Mouse (Mus musculus) heart, embryonic 14.5 days (tissue): ENCODE results near the gene Ly6g5b. TPM values are rescaled to one million over a fixed set of nuclear protein-coding genes. Genes with fewer than 3 reads are reported as not detected.

Experiments
- ATAC-seq: fragments of 200-750 bp; cut with Nextera tagmentation; 2 replicates; pipeline ENCODE4 v1.8.0; 2017; ENCODE audit warnings: low read depth, moderate TSS enrichment; ENCODE audit not compliant: insufficient number of reproducible peaks, insufficient read depth, low FRiP score
- H3K27ac ChIP-seq, 2 experiments: fragments of 200-500 bp in 1 of 2; fragments of 300-500 bp in 1 of 2; sonication (generic) in 1 of 2; replicated peaks in 1 of 2; 2 replicates each; pipeline ENCODE4 v1.5.1; 2012 to 2014; ENCODE audit warnings: low read depth in 2 of 2, low read length in 2 of 2, control low read depth in 1 of 2, mild to moderate bottlenecking in 1 of 2, mixed read lengths in 1 of 2; ENCODE audit not compliant: control insufficient read depth in 1 of 2, insufficient read depth in 1 of 2
- H3K27me3 ChIP-seq: fragments of 300-500 bp; sonication (generic); 2 replicates; pipeline ENCODE4 v1.6.1; 2014; ENCODE audit warnings: mild to moderate bottlenecking, low read length, control low read depth; ENCODE audit not compliant: control insufficient read depth, insufficient read depth
- H3K36me3 ChIP-seq: fragments of 300-500 bp; sonication (generic); 2 replicates; pipeline ENCODE4 v1.6.1; 2014; ENCODE audit warnings: mild to moderate bottlenecking, control low read depth, low read length, mixed read lengths; ENCODE audit not compliant: control insufficient read depth, insufficient read depth
- H3K4me1 ChIP-seq, 2 experiments: fragments of 200-500 bp in 1 of 2; fragments of 300-500 bp in 1 of 2; sonication (generic) in 1 of 2; 2 replicates each; pipeline ENCODE4 v1.6.1; 2012 to 2014; ENCODE audit warnings: low read length in 2 of 2, control low read depth in 1 of 2, mixed read lengths in 1 of 2; ENCODE audit not compliant: control insufficient read depth in 2 of 2, insufficient read depth in 2 of 2
- H3K4me2 ChIP-seq: fragments of 300-500 bp; sonication (generic); 2 replicates; pipeline ENCODE4 v1.6.1; 2014; ENCODE audit warnings: mild to moderate bottlenecking, low read length
- H3K4me3 ChIP-seq, 2 experiments: fragments of 200-500 bp in 1 of 2; fragments of 300-500 bp in 1 of 2; sonication (generic) in 1 of 2; 2 replicates each; pipeline ENCODE4 v1.5.1; 2012 to 2014; ENCODE audit warnings: low read length in 2 of 2, mild to moderate bottlenecking in 2 of 2, control low read depth in 1 of 2, low read depth in 1 of 2, moderate library complexity in 1 of 2; ENCODE audit not compliant: control insufficient read depth in 1 of 2, insufficient read depth in 1 of 2
- H3K9ac ChIP-seq: fragments of 300-500 bp; sonication (generic); 2 replicates; pipeline ENCODE4 v1.6.1; 2014; ENCODE audit warnings: mild to moderate bottlenecking, low read length
- H3K9me3 ChIP-seq: fragments of 300-500 bp; sonication (generic); 2 replicates; pipeline ENCODE4 v1.6.1; 2016; ENCODE audit warnings: low read length, control low read depth; ENCODE audit not compliant: control insufficient read depth
- WGBS: fragments of 180-500 bp; shearing (Covaris S2); extraction: QIAGEN DNeasy Blood & Tissue Kit; methylation state at CpG from one replicate; pipeline ENCODE4 v1.1.7; 2014; 5-methylcytosine and 5-hydroxymethylcytosine counted together
- polyA plus RNA-seq: library from polyadenylated mRNA; unstranded; fragments of >200 nt; fragmentation: Nextera tagmentation; extraction: Ambion mirVana; gene quantifications from 2 replicates; pipeline ENCODE4 v1.2.1, GENCODE M21; 2014

Ly6g5b gene
- polyA plus RNA-seq, 1 experiment from 2014 or later, result 0.28 TPM

DNA sequence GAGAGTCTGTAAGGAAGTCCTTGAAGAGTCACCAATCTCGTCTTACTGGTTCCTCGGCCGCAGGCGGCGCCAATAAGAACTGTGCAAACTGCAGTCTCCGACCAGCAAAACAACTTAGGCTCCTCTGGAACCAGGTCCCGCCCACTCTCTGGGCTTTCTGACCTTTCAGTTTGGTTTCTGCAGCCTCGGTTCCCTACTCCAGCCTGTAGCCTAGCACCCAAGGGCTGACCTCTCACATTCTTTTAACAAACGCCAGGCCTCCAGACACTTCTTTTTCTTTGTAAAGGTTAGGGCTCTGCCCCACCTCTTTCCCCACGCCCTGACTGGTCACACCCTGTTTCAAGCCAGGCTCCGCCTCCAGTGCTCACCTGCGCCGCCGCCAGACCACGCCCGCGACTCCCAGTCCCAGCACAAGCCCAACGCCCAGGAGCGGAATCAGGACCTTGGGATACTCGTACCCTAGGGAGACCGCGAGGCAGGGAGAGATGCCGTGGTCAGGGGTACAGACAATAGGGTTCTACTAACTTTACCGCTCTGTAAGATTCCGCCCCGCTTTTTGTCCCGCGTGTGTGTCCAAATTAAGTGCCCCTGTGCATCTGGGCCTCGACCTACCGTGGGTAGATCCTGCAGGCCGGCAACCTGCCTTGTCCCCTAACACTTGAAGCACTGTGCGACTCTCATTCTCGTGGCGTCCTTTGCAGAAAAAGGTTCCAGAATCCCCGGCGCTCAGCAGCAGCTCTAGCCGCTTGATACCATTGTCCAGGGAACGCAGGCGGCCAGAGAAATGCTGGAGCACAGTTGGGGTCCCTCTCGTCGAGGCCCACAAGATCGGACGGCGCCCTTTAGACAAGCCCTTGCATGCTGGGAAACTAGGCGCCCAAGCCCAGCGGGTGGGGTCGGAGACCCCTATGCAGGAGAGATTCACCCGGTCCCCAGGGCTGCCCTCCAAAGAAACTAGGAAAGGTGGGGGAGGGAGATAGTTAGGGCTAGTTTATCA is 50.0 kb downstream of the Ly6g5b start, which contains the start of gene Ly6g6c:
Gene Ly6g6c (plus strand): TSS at position 438 of the 997 bp plus-strand sequence.
- Histone ChIP-seq H3K4me1 (peaks cover 8 to 13% of the 10 kb centered on the region in 2 experiments), H3K27ac (no peak within 1 kb of the TSS), H3K4me2 (peak within 1 kb of the TSS; percentile 67), H3K9ac (peak within 1 kb of the TSS; percentile 52), H3K4me3 (peak within 1 kb of the TSS; percentile 19 to 34), H3K9me3 (no peaks in the 10 kb centered on the region), H3K36me3 (peaks cover 25% of the 10 kb centered on the region), H3K27me3 (peaks cover 33% of the 10 kb centered on the region)
- no peak for ATAC-seq
- WGBS, result 2% methylated on average over 48 of the region's 48 CpGs

DNA sequence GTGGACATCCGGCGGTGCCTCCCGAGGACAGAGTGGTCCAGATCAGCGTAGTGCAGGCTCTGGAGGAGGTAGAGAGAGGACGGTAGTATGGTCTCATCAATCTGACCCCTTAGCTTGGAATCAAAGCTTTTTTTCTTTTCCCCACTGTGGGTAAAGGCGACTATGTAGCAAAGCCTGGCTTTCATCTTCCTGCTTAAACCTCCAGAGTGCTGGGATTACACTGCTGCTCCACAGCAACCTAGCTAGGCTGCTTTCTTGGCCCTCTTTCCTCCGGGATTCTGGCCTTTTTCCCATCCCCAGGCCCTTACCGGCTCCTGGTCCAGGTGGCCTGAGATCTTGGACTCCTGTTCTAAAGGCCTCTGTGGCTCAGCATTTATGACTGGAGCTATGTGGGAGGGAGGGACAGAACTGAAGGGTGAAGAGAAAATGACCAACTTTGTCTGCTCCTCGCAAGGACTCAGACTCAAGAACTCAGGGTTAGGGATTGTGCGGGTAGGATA is 50.8 kb downstream of the Ly6g5b start:
- 27% methylated on average over 10 of the region's 10 CpGs for WGBS

More for the DNA sequence above, 50.8 kb downstream of the Ly6g5b start:
- Histone ChIP-seq H3K27me3 (peaks cover 33% of the 10 kb centered on the region), H3K27ac (no peak overlapping the region), H3K36me3 (peaks cover 25% of the 10 kb centered on the region), H3K4me3 (peak overlapping the region in 1 of 2 experiments; percentile 34; a peak in 2 of 4 replicates), H3K9ac (no peak overlapping the region), H3K9me3 (no peaks in the 10 kb centered on the region), H3K4me1 (peaks cover 10 to 16% of the 10 kb centered on the region in 2 experiments), H3K4me2 (peak overlapping the region; percentile 67)
- ATAC-seq, result no peak

Other genes starting within 250 kb of the Ly6g5b start
- gene Zbtb12, start 235.9 kb downstream of the Ly6g5b start, polyA plus RNA-seq, result 0.38 and 0.53 TPM in 2 replicates
- not detected in 2 replicates for gene Gm20547, start 233.4 kb downstream of the Ly6g5b start, polyA plus RNA-seq
- gene C2, start 217.2 kb downstream of the Ly6g5b start, polyA plus RNA-seq, result 1.0 and 1.2 TPM in 2 replicates
- gene Ehmt2, start 217.0 kb downstream of the Ly6g5b start, polyA plus RNA-seq, result 31.4 and 35.2 TPM in 2 replicates
- not detected in 2 replicates for gene Slc44a4, start 201.0 kb downstream of the Ly6g5b start, polyA plus RNA-seq
- 13.7 and 14.6 TPM in 2 replicates for gene Neu1, start 184.2 kb downstream of the Ly6g5b start, polyA plus RNA-seq
- gene Hspa1b, start 156.2 kb downstream of the Ly6g5b start, polyA plus RNA-seq, result 0.09 and 0.19 TPM in 2 replicates
- gene Gm20481, start 145.5 kb downstream of the Ly6g5b start, polyA plus RNA-seq, result 0.55 TPM in 1 of 2 replicates, not detected in the other
- gene Hspa1a, start 143.3 kb downstream of the Ly6g5b start, polyA plus RNA-seq, result 2.3 and 2.9 TPM in 2 replicates
- 2.2 and 2.7 TPM in 2 replicates for gene Hspa1l, start 142.7 kb downstream of the Ly6g5b start, polyA plus RNA-seq
- 132 and 136 TPM in 2 replicates for gene Lsm2, start 133.6 kb downstream of the Ly6g5b start, polyA plus RNA-seq
- gene Vars, start 114.4 kb downstream of the Ly6g5b start, polyA plus RNA-seq, result 41.7 and 42.9 TPM in 2 replicates
- 0.28 and 0.42 TPM in 2 replicates for gene Vwa7, start 98.8 kb downstream of the Ly6g5b start, polyA plus RNA-seq
- gene Sapcd1, start 87.4 kb downstream of the Ly6g5b start, polyA plus RNA-seq, result 1.5 and 2.2 TPM in 2 replicates
- 2.6 and 3.5 TPM in 2 replicates for gene Msh5, start 68.7 kb downstream of the Ly6g5b start, polyA plus RNA-seq
- 108 TPM in 2 replicates for gene Clic1, start 65.5 kb downstream of the Ly6g5b start, polyA plus RNA-seq
- 186 and 222 TPM in 2 replicates for gene Ddah2, start 56.4 kb downstream of the Ly6g5b start, polyA plus RNA-seq
- not detected in 2 replicates for gene Ly6g6c, start 50.0 kb downstream of the Ly6g5b start, polyA plus RNA-seq
- 0.54 and 0.73 TPM in 2 replicates for gene Mpig6b, start 49.2 kb downstream of the Ly6g5b start, polyA plus RNA-seq
- 0.32 TPM in 1 of 2 replicates, not detected in the other for gene Ly6g6e, start 38.5 kb downstream of the Ly6g5b start, polyA plus RNA-seq
- gene Ly6g6d, start 37.4 kb downstream of the Ly6g5b start, polyA plus RNA-seq, result 1.9 and 2.6 TPM in 2 replicates
- gene Ly6g6f, start 29.8 kb downstream of the Ly6g5b start, polyA plus RNA-seq, result not detected in 2 replicates
- gene Abhd16a, start 26.2 kb downstream of the Ly6g5b start, polyA plus RNA-seq, result 61.9 and 64.5 TPM in 2 replicates
- gene Ly6g5c, start 7.1 kb downstream of the Ly6g5b start, polyA plus RNA-seq, result 0.59 TPM in 1 of 2 replicates, not detected in the other
- 10.0 and 11.4 TPM in 2 replicates for gene Gpank1, start 6.0 kb upstream of the Ly6g5b start, polyA plus RNA-seq
- gene Csnk2b, start 6.6 kb upstream of the Ly6g5b start, polyA plus RNA-seq, result 219 and 234 TPM in 2 replicates
- 8.7 and 10.1 TPM in 2 replicates for gene D17H6S53E, start 10.9 kb upstream of the Ly6g5b start, polyA plus RNA-seq
- gene Apom, start 16.6 kb upstream of the Ly6g5b start, polyA plus RNA-seq, result 0.34 TPM in 1 of 2 replicates, not detected in the other
- gene Bag6, start 19.8 kb upstream of the Ly6g5b start, polyA plus RNA-seq, result 63.3 and 68.6 TPM in 2 replicates
- 81.9 and 138 TPM in 2 replicates for gene Prrc2a, start 49.5 kb upstream of the Ly6g5b start, polyA plus RNA-seq
- gene Aif1, start 60.6 kb upstream of the Ly6g5b start, polyA plus RNA-seq, result 7.4 and 9.4 TPM in 2 replicates
- gene Lst1, start 73.0 kb upstream of the Ly6g5b start, polyA plus RNA-seq, result 9.5 and 11.2 TPM in 2 replicates
- gene Ltb, start 79.0 kb upstream of the Ly6g5b start, polyA plus RNA-seq, result 0.40 and 0.61 TPM in 2 replicates
- not detected in 2 replicates for gene Tnf, start 86.6 kb upstream of the Ly6g5b start, polyA plus RNA-seq
- not detected in 2 replicates for gene Lta, start 89.9 kb upstream of the Ly6g5b start, polyA plus RNA-seq
- gene Gm16181, start 105.4 kb upstream of the Ly6g5b start, polyA plus RNA-seq, result 0.69 TPM in 1 of 2 replicates, not detected in the other
- gene Atp6v1g2, start 118.2 kb upstream of the Ly6g5b start, polyA plus RNA-seq, result 10.7 and 14.3 TPM in 2 replicates
- 3.1 and 4.2 TPM in 2 replicates for gene Nfkbil1, start 120.4 kb upstream of the Ly6g5b start, polyA plus RNA-seq
- gene Ddx39b, start 126.3 kb upstream of the Ly6g5b start, polyA plus RNA-seq, result 237 and 246 TPM in 2 replicates
- gene H2-D1, start 147.3 kb upstream of the Ly6g5b start, polyA plus RNA-seq, result 52.4 and 59.8 TPM in 2 replicates
- gene H2-Q1, start 205.0 kb upstream of the Ly6g5b start, polyA plus RNA-seq, result 0.08 TPM in 1 of 2 replicates, not detected in the other
- gene H2-Q2, start 226.8 kb upstream of the Ly6g5b start, polyA plus RNA-seq, result 1.4 and 1.6 TPM in 2 replicates